Mouse (Mus musculus) neutrophil, adult 59 days (primary cell): ENCODE measurements around the gene Gtf3c4. TPM values are rescaled to one million over a fixed set of nuclear protein-coding genes. Genes with fewer than 3 reads are reported as not detected.

Experiments used
- total RNA-seq, 2 experiments: library from RNA; stranded (reverse); gene quantifications; 1 replicate in 1 of 2; 2 replicates in 1 of 2; pipeline ENCODE4 v1.2.4; 2023

The Gtf3c4 gene
- total RNA-seq, result 1 to 10 TPM; 8.6 to 9.9 TPM

DNA sequence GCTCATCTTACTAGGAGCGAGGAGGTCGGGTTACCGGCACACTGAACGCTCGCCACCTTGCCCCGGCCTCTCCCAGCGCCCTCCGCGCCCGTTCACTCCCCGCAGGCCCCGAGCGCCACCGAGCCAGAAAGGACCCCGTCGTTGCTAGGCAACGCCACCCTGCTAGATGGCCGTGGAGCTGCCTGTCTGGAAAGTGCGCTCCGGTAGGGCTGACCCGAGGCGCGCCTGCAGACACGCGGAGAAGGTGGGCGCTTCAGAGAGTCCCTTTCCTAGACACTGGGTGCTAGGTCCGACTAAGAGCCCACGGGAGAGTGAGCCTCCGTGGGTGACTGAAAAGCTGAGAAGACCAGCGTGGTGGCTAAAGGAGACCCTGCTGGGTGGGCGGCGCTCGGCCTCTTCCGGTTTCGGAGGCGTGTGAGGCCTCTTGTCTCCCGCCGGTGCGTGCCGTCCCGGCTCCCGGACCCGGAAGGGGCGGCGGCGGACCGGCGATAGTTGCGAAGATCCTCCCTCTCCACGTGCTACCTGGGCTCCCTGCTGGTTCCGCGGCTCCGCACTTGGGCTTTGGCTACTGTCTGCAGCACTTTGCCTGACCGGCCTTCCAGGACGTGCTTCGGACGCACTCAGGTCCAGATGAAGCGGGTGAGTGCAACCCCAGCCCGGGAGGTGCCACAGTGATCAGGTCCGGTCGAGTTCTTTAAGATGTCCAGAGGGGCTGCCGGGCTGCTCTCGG is at the start of gene Gtf3c4, which contains the start of gene Ddx31:
Gene Gtf3c4, minus strand, starts transcription at position 139 of the 730 bp plus-strand sequence.
Gene Ddx31, plus strand, starts transcription at position 185 of the 730 bp plus-strand sequence.

Other genes starting within 250 kb of the Gtf3c4 start
- 10 to 100 TPM in 1 of 2 experiments, 1 to 10 TPM in 1; 4.3 to 15.3 TPM for gene Gfi1b, start 218.4 kb downstream of the Gtf3c4 start, total RNA-seq
- 10 to 100 TPM; 13.3 to 18.2 TPM for gene Tsc1, start 199.1 kb downstream of the Gtf3c4 start, total RNA-seq
- 10 to 100 TPM; 20.1 to 23.1 TPM for gene Spaca9, start 140.6 kb downstream of the Gtf3c4 start, total RNA-seq
- gene Ak8, start 140.2 kb downstream of the Gtf3c4 start, total RNA-seq, result 1 to 10 TPM; 4.6 to 5.4 TPM
- 1 to 10 TPM; 7.4 to 8.2 TPM for gene Ddx31, start within 50 bp of the Gtf3c4 start, total RNA-seq
- gene Barhl1, start 76.3 kb upstream of the Gtf3c4 start, total RNA-seq, result not detected
- not detected for gene Cfap77, start 214.7 kb upstream of the Gtf3c4 start, total RNA-seq
- gene Ttf1, start 219.9 kb upstream of the Gtf3c4 start, total RNA-seq, result 10 to 100 TPM; 14.3 to 16.6 TPM